19 mouse cellular contexts compared by ENCODE assay signal in the genomic region with DNA sequence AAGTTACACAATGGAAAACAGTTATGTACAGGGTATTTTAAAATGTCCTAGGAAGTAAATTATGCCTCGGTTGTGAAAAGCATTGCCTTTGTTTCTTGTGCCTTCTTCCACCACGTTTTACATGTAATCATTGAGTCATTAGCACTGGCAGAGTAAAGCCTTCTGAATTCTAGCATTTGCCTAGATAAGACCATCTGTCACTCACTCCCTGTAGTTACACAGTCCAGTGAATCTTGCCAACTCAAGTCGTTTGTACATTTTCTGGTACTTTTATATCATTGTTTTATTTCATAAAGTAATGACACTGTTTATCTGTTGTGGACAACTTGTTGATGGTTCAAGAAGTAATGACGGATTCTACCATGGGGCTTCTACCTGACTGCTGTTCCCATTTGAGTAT.
"Had no signal": no experiment of that assay in that cellular context is flagged by ENCODE, and none has a peak within 500 bp of the region (broad histone marks: within the 10 kb centered on the region; RNA-seq: fewer than 3 reads in every experiment).

No protein-coding gene starts in this region.

- H3K4me2 ChIP-seq: limb, embryonic 12.5 days; limb, embryonic 15.5 days; liver, embryonic 11.5 days; lung, embryonic 14.5 days; midbrain, embryonic 12.5 days; midbrain, embryonic 15.5 days; neural tube, embryonic 13.5 days had no signal

- H3K9ac ChIP-seq: limb, embryonic 12.5 days; limb, embryonic 15.5 days; liver, embryonic 14.5 days; liver, postnatal 0 days; lung, embryonic 14.5 days; midbrain, embryonic 12.5 days; midbrain, embryonic 15.5 days; neural tube, embryonic 13.5 days had no signal

- H3K27ac ChIP-seq: limb, embryonic 12.5 days; limb, embryonic 15.5 days; liver, embryonic 14.5 days; macrophage; midbrain, embryonic 12.5 days; midbrain, embryonic 15.5 days; neural tube, embryonic 13.5 days had no signal

- DNase-seq: kidney, adult 9 months; kidney, postnatal 14 days; kidney, postnatal 4 days; layer of hippocampus, postnatal 36 days; left cerebral cortex, postnatal 4 days; liver, postnatal 0 days; lung, embryonic 14.5 days; thymus, adult 18-20 months; thymus, postnatal 36 days had no signal

- H3K9me3 ChIP-seq: limb, embryonic 12.5 days; limb, embryonic 15.5 days; megakaryocyte, embryonic 14.5 days; midbrain, embryonic 12.5 days; midbrain, embryonic 15.5 days; neural tube, embryonic 13.5 days had no signal

- ATAC-seq: liver, postnatal 0 days; lung, postnatal 0 days; midbrain, embryonic 15.5 days had no signal

- H3K27me3 ChIP-seq: limb, embryonic 12.5 days; limb, embryonic 15.5 days; megakaryocyte, embryonic 14.5 days; midbrain, embryonic 12.5 days; midbrain, embryonic 15.5 days; neural tube, embryonic 13.5 days had no signal

- H3K4me1 ChIP-seq: limb, embryonic 12.5 days; limb, embryonic 15.5 days; midbrain, embryonic 12.5 days had no signal

- H3K4me3 ChIP-seq: limb, embryonic 12.5 days; limb, embryonic 15.5 days; megakaryocyte, embryonic 14.5 days; midbrain, embryonic 12.5 days; midbrain, embryonic 15.5 days; neural tube, embryonic 13.5 days had no signal
